Mouse (Mus musculus): Measurements from ENCODE around the gene Ddc.

Ddc gene

DNA sequence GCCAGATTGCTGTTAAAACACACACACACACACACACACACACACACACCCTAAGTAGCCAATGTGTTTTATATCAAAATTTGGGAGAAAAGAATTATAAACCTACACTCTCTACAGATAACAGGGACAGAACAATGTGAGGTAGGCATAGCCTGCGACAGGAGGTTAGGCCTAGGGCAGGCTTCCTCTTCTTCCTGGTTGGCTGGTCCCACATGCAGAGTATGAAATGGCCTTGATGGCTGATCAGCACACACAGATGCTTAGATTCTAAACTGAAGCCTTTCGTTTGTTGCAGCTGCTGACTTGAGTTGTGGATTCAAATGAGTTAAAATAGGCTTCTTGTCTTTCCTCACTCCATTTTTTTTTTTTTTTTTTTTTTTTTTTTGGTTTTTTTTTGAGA, 120.1 kb downstream of the Ddc start:
- DNase-seq (ENCODE audit: low spot score): no peak

DNA sequence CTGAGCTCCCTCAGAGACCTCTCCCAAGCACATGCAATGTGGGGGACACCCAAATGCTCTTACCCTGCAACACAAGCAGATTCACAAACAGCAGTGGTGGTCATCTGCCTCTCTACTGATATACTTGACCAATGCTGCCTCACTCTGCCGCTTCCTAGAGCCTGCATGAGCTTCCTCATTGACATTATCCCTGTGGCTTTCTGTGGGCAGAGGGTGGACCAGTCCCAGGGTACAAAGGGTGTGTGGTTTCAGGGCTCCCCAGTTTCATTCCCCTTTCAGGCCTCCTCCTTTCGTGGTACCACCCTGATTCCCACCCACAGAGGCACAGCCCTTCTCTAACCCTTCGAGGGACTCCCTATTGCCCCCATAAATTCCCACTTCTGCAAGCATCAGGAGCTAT, 120.7 kb downstream of the Ddc start:
- no peak for DNase-seq (ENCODE audit: low spot score)

GRCm38 (mm10) chr11:11776822-11777174, 121.1 kb downstream of the Ddc start:
- no peak for DNase-seq (ENCODE audit: low spot score)

DNA sequence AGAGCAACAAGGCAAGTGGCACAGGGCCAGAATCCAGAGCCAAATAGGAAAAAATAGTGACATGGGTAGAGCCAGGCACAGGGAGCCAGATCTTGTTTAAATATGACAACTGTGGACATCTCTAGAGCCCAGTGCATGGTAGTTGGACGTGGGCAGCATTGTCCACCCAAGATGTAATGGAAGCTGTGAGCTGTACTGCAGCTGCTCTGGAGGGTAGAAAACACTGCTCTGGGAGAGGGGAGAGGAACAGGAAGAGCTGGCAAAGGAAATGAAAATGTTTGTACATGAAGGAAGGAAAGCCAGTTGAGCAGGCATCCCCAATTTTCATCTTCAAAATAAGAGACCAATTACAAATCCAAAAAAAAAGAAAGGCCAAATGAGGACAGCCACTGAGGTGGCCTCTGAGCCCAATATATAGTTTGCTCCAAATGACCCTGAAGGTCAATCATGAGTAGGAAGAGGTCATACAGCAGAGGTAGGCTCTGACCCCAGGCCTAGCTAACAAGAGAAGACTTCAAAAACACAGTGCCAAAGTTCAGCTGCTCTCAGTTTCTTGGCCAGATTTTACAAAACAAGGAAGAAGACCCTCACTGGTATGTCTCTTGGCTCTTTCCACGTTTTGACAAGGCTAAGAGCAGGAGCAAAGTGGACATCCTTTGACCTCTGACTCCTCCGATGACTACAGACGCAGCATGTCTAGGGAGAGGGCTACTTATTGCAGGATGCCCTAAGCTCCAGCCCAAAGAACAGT, 121.7 kb downstream of the Ddc start:
- DNase-seq (ENCODE audit: low spot score): no peak

GRCm38 (mm10) chr11:11774893-11775292, 123.1 kb downstream of the Ddc start:
- no peak for DNase-seq (ENCODE audit: low spot score)

- no peak for DNase-seq (ENCODE audit: low spot score)
These were observed 123.6 kb downstream of the Ddc start for GRCm38 (mm10) chr11:11774384-11774783.

- no peak for DNase-seq (ENCODE audit: low spot score)
These were observed 125.7 kb downstream of the Ddc start for GRCm38 (mm10) chr11:11772196-11772595.

- DNase-seq (ENCODE audit: low spot score): no peak
These were observed 127.3 kb downstream of the Ddc start for GRCm38 (mm10) chr11:11770691-11771090.

- DNase-seq (ENCODE audit: low spot score): no peak
These were observed 128.7 kb downstream of the Ddc start for GRCm38 (mm10) chr11:11769281-11769680.

DNA sequence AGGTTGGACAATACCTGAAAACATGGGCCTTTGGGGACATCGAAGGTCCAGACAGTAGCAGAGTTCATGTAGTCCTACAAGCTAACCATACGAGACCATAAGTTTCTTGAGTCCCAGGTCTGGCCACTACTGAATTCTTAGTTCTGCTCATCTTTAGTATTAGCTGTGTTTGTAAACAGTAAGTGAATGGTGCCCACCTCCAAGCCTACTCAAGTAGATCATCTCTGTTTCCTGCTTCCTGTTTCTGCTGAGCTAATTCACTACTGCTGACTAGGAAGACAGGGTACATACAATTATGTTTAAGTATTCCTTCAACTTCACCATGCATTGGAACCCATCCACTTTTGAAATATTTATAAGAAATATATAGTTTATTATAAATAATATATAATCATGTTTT, 129.9 kb downstream of the Ddc start:
- DNase-seq (ENCODE audit: low spot score): no peak

DNA sequence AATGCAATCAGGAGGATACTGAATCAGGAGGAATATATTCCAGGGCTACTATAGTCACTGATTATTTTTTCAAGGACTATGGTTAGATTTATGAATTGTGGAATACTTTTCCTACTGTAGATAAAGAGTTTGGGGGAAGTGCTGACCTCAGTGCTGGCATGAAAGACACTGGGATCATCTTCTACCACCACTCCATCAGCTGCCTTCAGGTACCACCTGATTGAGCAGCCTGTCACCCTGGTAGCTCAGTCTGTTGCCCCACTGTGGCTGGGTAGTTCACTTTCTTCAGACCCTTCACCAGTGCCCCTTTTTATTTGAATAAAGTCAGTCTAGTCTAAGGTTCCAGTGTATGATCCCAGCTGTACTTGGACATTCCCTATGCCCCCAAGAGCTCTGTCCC, 131.2 kb downstream of the Ddc start:
- DNase-seq (ENCODE audit: low spot score): no peak

GRCm38 (mm10) chr11:11766105-11766504, 131.8 kb downstream of the Ddc start:
- DNase-seq (ENCODE audit: low spot score): no peak

- DNase-seq (ENCODE audit: low spot score): no peak
These were observed 132.5 kb downstream of the Ddc start for GRCm38 (mm10) chr11:11765414-11765813.

Data from layer of hippocampus, adult 9-10 months (tissue).